Mouse (Mus musculus) megakaryocyte, adult 5-6 weeks (primary cell): ENCODE measurements around the gene Npffr2. TPM values are rescaled to one million over a fixed set of nuclear protein-coding genes. Genes with fewer than 3 reads are reported as not detected.

Experiments
- total RNA-seq, 2 experiments: library from RNA; stranded (forward) in 1 of 2; stranded (reverse) in 1 of 2; fragments of 153-499, 151-499 nt in 1 of 2; fragments of 221-1000, 200-1000 nt in 1 of 2; gene quantifications; 2 replicates each; pipeline versions ENCODE4 v1.2.3 to v1.2.4; 2015 to 2017

Gene Npffr2
- total RNA-seq, 2 experiments from 2014 or later, result not detected

Other genes with a start within 250 kb of the Npffr2 start
- gene Gc, start 69.5 kb upstream of the Npffr2 start, total RNA-seq (2015), result not detected in 2 replicates
- gene Gc, start 69.5 kb upstream of the Npffr2 start, total RNA-seq (2017), result not detected in 2 replicates